Mouse (Mus musculus) MEL (cell line): ENCODE data around the gene Dnajc4.

ENCODE experiments used
- BHLHE40 ChIP-seq: IDR thresholded peaks from 2 replicates; pipeline ENCODE4 v1.6.1; 2012; ENCODE audit warnings: low read depth, mild to moderate bottlenecking, inconsistent platforms, low read length, improper control_type of control experiment, borderline replicate concordance
- CHD2 ChIP-seq: IDR thresholded peaks from 2 replicates; pipeline ENCODE4 v1.6.1; 2011; ENCODE audit warnings: low read length, improper control_type of control experiment
- CTCF ChIP-seq, 3 experiments: IDR thresholded peaks in 2 of 3; conservative IDR thresholded peaks in 1 of 3; 2 replicates each; pipeline ENCODE4 v1.5.1; 2011 to 2012; ENCODE audit warnings: low read length in 3 of 3, low read depth in 2 of 3, mild to moderate bottlenecking in 2 of 3, improper control_type of control experiment in 1 of 3, inconsistent platforms in 1 of 3, mixed read lengths in 1 of 3, moderate library complexity in 1 of 3; ENCODE audit not compliant: control insufficient read depth in 1 of 3, insufficient read depth in 1 of 3, poor library complexity in 1 of 3, severe bottlenecking in 1 of 3
- E2F4 ChIP-seq: IDR thresholded peaks from 2 replicates; pipeline ENCODE4 v1.6.1; 2011; ENCODE audit warnings: low read depth, low read length, improper control_type of control experiment, borderline replicate concordance
- ETS1 ChIP-seq: IDR thresholded peaks from 2 replicates; pipeline ENCODE4 v1.6.1; 2012; ENCODE audit warnings: low read depth, mild to moderate bottlenecking, inconsistent platforms, low read length, improper control_type of control experiment, moderate library complexity
- GATA1 ChIP-seq: IDR thresholded peaks from 2 replicates; pipeline ENCODE4 v1.6.1; 2011; ENCODE audit warnings: low read depth, low read length, improper control_type of control experiment
- MAFK ChIP-seq: IDR thresholded peaks from 2 replicates; pipeline ENCODE4 v1.6.1; 2011; ENCODE audit warnings: low read depth, mild to moderate bottlenecking, low read length, improper control_type of control experiment, borderline replicate concordance
- MAX ChIP-seq: IDR thresholded peaks from 2 replicates; pipeline ENCODE4 v1.6.1; 2011; ENCODE audit warnings: low read length, improper control_type of control experiment
- MYC ChIP-seq: IDR thresholded peaks from 2 replicates; pipeline ENCODE4 v1.6.1; 2011; ENCODE audit warnings: low read depth, mild to moderate bottlenecking, low read length, improper control_type of control experiment, moderate library complexity
- NELFE ChIP-seq: IDR thresholded peaks from 2 replicates; pipeline ENCODE4 v1.6.1; 2011; ENCODE audit warnings: low read depth, low read length, improper control_type of control experiment
- POLR2A ChIP-seq, 2 experiments: IDR thresholded peaks; 2 replicates each; pipeline ENCODE4 v1.6.1; 2011 to 2012; ENCODE audit warnings: low read length in 2 of 2, mild to moderate bottlenecking in 2 of 2, control low read depth in 1 of 2, improper control_type of control experiment in 1 of 2, low read depth in 1 of 2, moderate library complexity in 1 of 2; ENCODE audit not compliant: control insufficient read depth in 1 of 2, insufficient read depth in 1 of 2, poor library complexity in 1 of 2
- UBTF ChIP-seq: IDR thresholded peaks from 2 replicates; pipeline ENCODE4 v1.6.1; 2012; ENCODE audit warnings: low read depth, mild to moderate bottlenecking, inconsistent platforms, low read length, improper control_type of control experiment, moderate library complexity, borderline replicate concordance; ENCODE audit not compliant: insufficient read depth
- USF1 ChIP-seq: IDR thresholded peaks from 2 replicates; pipeline ENCODE4 v1.6.1; 2014; ENCODE audit warnings: low read depth, mild to moderate bottlenecking, inconsistent platforms, low read length, improper control_type of control experiment, moderate library complexity
- USF2 ChIP-seq, 2 experiments: IDR thresholded peaks; 2 replicates each; pipeline ENCODE4 v1.6.1; 2011 to 2012; ENCODE audit warnings: improper control_type of control experiment in 2 of 2, low read length in 2 of 2, borderline replicate concordance in 1 of 2, inconsistent platforms in 1 of 2, low read depth in 1 of 2, mild to moderate bottlenecking in 1 of 2; ENCODE audit not compliant: insufficient read depth in 1 of 2

GRCm38 (mm10) chr19:7041171-7041570, 48.8 kb upstream of the Dnajc4 start:
- TF ChIP-seq USF2 (IDR thresholded peaks at IDR 0.05; ENCODE audit: borderline replicate concordance in 1 of 2, insufficient read depth in 1 of 2, low read depth in 1 of 2, low read length in 2 of 2) (no peak), NELFE (no peak), CTCF (IDR thresholded peaks at IDR 0.05 in 2 of 3, conservative IDR thresholded peaks at IDR 0.05 in 1 of 3; ENCODE audit: control insufficient read depth in 1 of 3, insufficient read depth in 1 of 3, low read depth in 2 of 3, low read length in 3 of 3, poor library complexity in 1 of 3, severe bottlenecking in 1 of 3) (no peak), MYC (no peak), POLR2A (IDR thresholded peaks at IDR 0.05; ENCODE audit: control insufficient read depth in 1 of 2, insufficient read depth in 1 of 2, low read depth in 1 of 2, low read length in 2 of 2, poor library complexity in 1 of 2) (no peak), E2F4 (no peak), ETS1 (no peak), GATA1 (no peak), CHD2 (no peak), USF1 (no peak), BHLHE40 (no peak), MAFK (no peak), MAX (no peak), UBTF (no peak)
